Mouse (Mus musculus) midbrain, postnatal 0 days (tissue): Measurements from ENCODE around the gene Ankdd1a. TPM values are rescaled to one million over a fixed set of nuclear protein-coding genes. Genes with fewer than 3 reads are reported as not detected.

Experiments used
- ATAC-seq: fragments of 200-750 bp; cut with Nextera tagmentation; 2 replicates; pipeline ENCODE4 v1.8.0; 2017; ENCODE audit warnings: moderate number of reproducible peaks, mild to moderate bottlenecking, moderate TSS enrichment, moderate library complexity; ENCODE audit not compliant: low FRiP score
- DNase-seq: peaks from one replicate; pipeline ENCODE4 v3.0.0-alpha.2; 2015; ENCODE audit warnings: low spot score
- H3K27ac ChIP-seq: fragments of 300-500 bp; sonication (generic); 2 replicates; pipeline ENCODE4 v1.5.1; 2014; ENCODE audit warnings: low read depth, mild to moderate bottlenecking, low read length, mixed read lengths
- H3K27me3 ChIP-seq: fragments of 300-500 bp; sonication (generic); 2 replicates; pipeline ENCODE4 v1.6.1; 2014; ENCODE audit warnings: low read length, control low read depth, mixed read lengths; ENCODE audit not compliant: insufficient read depth
- H3K36me3 ChIP-seq: fragments of 300-500 bp; sonication (generic); 2 replicates; pipeline ENCODE4 v1.6.1; 2014; ENCODE audit warnings: low read length, control low read depth, mixed read lengths; ENCODE audit not compliant: insufficient read depth
- H3K4me1 ChIP-seq: fragments of 300-500 bp; sonication (generic); 2 replicates; pipeline ENCODE4 v1.6.1; 2014; ENCODE audit warnings: mild to moderate bottlenecking, control low read depth, antibody characterized with exemption, low read length, mixed read lengths; ENCODE audit not compliant: insufficient read depth
- H3K4me2 ChIP-seq: fragments of 300-500 bp; sonication (generic); 2 replicates; pipeline ENCODE4 v1.6.1; 2014; ENCODE audit warnings: low read depth, mild to moderate bottlenecking, low read length, mixed read lengths; ENCODE audit not compliant: poor library complexity, severe bottlenecking
- H3K4me3 ChIP-seq: fragments of 300-500 bp; sonication (generic); 2 replicates; pipeline ENCODE4 v1.5.1; 2014; ENCODE audit warnings: low read depth, mild to moderate bottlenecking, low read length, moderate library complexity
- H3K9ac ChIP-seq: fragments of 300-500 bp; sonication (generic); replicated peaks from 2 replicates; pipeline ENCODE4 v1.6.1; 2014; ENCODE audit warnings: mild to moderate bottlenecking, low read length, moderate library complexity, mixed read lengths; ENCODE audit not compliant: poor library complexity, severe bottlenecking
- H3K9me3 ChIP-seq: fragments of 300-500 bp; sonication (generic); 2 replicates; pipeline ENCODE4 v1.6.1; 2016; ENCODE audit warnings: low read length, control low read depth
- CTCF ChIP-seq: IDR thresholded peaks from 2 replicates; pipeline ENCODE4 v1.5.1; 2016; ENCODE audit warnings: antibody characterized with exemption, mild to moderate bottlenecking
- WGBS: fragments of 180-500 bp; shearing (Covaris S2); extraction: QIAGEN DNeasy Blood & Tissue Kit; methylation state at CpG from one replicate; pipeline ENCODE4 v1.1.7; 2014; 5-methylcytosine and 5-hydroxymethylcytosine counted together
- polyA plus RNA-seq: library from polyadenylated mRNA; unstranded; fragments of >200 nt; fragmentation: Nextera tagmentation; extraction: Ambion mirVana; gene quantifications from 2 replicates; pipeline ENCODE4 v1.2.1, GENCODE M21; 2015
- total RNA-seq: library from RNA; depleted of rRNA; stranded (reverse); fragments of >200 nt; gene quantifications from 2 replicates; pipeline ENCODE4 v1.2.3, GENCODE M21; 2014

Ankdd1a gene
- total and polyA plus RNA-seq, 2 experiments from 2014 or later = 1.4 to 5.4 TPM

DNA sequence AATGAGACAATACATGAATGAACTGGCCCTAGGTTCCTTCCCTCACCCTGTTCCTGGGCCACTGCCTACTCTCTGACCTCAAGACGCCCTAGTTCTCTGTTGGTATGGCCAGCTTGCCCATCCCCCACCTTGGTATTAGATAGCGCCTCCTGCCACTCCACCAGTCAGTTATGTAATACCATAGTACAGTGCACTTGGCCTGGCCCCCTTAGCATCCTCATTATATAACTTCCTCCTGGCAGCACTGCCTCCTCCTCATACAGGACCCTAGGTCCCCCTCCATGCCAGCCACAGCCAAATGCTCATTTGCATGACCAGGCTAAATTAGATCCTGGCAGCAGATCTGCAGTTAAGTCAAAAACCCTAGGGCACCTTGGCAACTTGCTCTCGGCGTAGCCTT lies 41.0 kb upstream of the Ankdd1a start:
- Histone ChIP-seq H3K9ac (no peak overlapping the region), H3K4me2 (no peak overlapping the region), H3K4me3 (no peak overlapping the region), H3K27ac (no peak overlapping the region), H3K27me3 (no peaks in the 10 kb centered on the region), H3K4me1 (no peaks in the 10 kb centered on the region), H3K36me3 (no peaks in the 10 kb centered on the region), H3K9me3 (no peaks in the 10 kb centered on the region)
- peak; percentile 76 for DNase-seq
- ATAC-seq = no peak
- TF ChIP-seq CTCF = no peak
- 83% methylated on average over 4 of the region's 4 CpGs for WGBS

DNA sequence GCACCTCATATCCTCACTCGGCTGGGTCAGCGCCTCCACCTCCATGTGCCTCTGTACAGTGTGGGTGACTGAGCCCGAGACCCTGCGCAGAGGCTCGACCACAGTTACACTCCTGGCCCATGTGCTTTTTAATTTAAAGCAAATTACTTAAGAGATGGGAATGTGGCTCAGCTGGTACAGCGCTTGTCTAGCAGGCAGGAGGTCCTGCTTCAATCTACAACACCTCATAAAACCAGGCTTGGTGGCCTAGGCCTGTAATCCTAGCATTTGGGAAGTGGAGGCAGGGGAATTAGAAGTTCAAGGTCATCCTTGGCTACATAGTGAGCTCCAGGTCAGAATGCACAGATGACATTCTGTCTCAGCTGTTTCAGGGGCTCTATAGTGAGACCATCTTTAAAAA lies 38.8 kb upstream of the Ankdd1a start:
- no peak for DNase-seq
- WGBS = 95% methylated on average over 6 of the region's 6 CpGs
- Histone ChIP-seq H3K9ac (no peak overlapping the region), H3K9me3 (no peaks in the 10 kb centered on the region), H3K4me2 (no peak overlapping the region), H3K4me3 (no peak overlapping the region), H3K27ac (no peak overlapping the region), H3K36me3 (no peaks in the 10 kb centered on the region), H3K27me3 (no peaks in the 10 kb centered on the region), H3K4me1 (no peaks in the 10 kb centered on the region)
- ATAC-seq = no peak
- no peak for TF ChIP-seq CTCF

DNA sequence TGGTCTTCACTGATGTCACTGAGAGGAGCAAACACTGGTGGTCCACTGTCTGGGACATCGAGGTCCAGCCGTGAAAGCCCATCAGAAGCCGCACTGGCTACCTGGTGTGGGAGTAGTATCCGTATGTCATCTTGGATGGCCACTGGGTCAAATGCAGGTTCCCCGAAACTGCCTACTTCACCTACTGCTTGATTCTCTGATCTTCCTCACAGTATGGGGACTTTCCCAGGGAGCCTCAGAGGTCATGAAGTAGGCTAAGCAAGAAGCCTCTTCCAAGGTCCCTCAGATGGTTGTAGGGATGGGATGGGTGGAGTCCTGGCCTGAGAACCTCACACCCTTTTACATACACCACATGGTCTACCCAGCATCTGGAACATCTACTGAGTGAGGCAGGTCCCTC lies 37.0 kb upstream of the Ankdd1a start:
- H3K9ac ChIP-seq = no peak overlapping the region
- no peak for TF ChIP-seq CTCF
- no peak for DNase-seq
- ATAC-seq = no peak
- WGBS = 89% methylated on average over 5 of the region's 5 CpGs
- no peak overlapping the region for H3K27ac ChIP-seq
- H3K36me3 ChIP-seq = no peaks in the 10 kb centered on the region
- no peaks in the 10 kb centered on the region for H3K4me1 ChIP-seq
- no peak overlapping the region for H3K4me3 ChIP-seq
- H3K4me2 ChIP-seq = no peak overlapping the region
- no peaks in the 10 kb centered on the region for H3K27me3 ChIP-seq
- no peaks in the 10 kb centered on the region for H3K9me3 ChIP-seq

DNA sequence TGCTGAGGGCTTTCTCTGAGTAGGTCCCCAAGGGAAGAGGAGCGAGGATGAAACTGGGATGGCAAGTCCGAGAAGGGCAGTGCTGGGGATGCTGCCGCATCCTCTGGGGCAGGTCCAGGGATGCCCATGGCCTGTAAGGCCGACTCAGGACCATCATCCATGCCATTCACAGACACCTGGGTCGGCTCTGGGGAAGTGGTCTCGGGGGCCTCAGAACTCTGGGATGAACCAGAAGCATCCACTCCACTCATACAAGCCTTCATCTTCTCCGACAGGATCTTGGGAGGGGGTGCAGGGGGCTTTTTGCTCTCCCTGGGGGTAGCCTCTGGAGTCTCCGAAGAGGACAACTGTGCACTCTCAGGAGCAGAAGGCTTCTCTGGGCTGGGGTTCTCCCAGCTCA lies 36.4 kb upstream of the Ankdd1a start:
- no peak for ATAC-seq

DNA sequence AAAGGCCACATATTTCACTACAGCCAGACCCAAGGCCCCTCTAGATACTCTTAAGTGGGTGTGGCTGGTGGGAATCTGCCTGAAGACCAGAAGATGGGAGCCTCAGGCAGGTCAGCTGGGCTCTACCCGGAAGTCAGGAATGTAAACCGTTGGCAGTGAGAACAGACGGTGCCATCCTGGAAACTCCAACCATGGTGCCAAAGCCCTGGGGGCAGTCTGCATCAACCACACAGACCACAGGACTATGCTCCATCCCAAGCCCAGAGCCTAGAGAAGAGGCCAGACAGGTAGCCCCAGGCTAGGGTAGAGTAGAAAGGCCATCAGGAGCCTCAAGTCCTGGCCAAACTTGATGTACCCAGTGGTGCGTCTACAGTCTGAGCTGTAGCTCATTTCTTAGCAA lies 35.6 kb upstream of the Ankdd1a start:
- no peaks in the 10 kb centered on the region for H3K4me1 ChIP-seq
- H3K27ac ChIP-seq = no peak overlapping the region
- H3K4me3 ChIP-seq = no peak overlapping the region
- DNase-seq (no peak), ATAC-seq (no peak)
- no peaks in the 10 kb centered on the region for H3K9me3 ChIP-seq
- TF ChIP-seq CTCF = no peak
- H3K36me3 ChIP-seq = no peaks in the 10 kb centered on the region
- H3K4me2 ChIP-seq = no peak overlapping the region
- 89% methylated on average over 4 of the region's 4 CpGs for WGBS
- H3K27me3 ChIP-seq = no peaks in the 10 kb centered on the region
- no peak overlapping the region for H3K9ac ChIP-seq

More for the DNA sequence above, 36.4 kb upstream of the Ankdd1a start:
- Histone ChIP-seq H3K4me1 (no peaks in the 10 kb centered on the region), H3K4me2 (no peak overlapping the region), H3K9me3 (no peaks in the 10 kb centered on the region), H3K27ac (no peak overlapping the region), H3K27me3 (no peaks in the 10 kb centered on the region), H3K36me3 (no peaks in the 10 kb centered on the region), H3K9ac (no peak overlapping the region), H3K4me3 (no peak overlapping the region)
- no peak for TF ChIP-seq CTCF
- WGBS = 93% methylated on average over 8 of the region's 8 CpGs
- DNase-seq = no peak

DNA sequence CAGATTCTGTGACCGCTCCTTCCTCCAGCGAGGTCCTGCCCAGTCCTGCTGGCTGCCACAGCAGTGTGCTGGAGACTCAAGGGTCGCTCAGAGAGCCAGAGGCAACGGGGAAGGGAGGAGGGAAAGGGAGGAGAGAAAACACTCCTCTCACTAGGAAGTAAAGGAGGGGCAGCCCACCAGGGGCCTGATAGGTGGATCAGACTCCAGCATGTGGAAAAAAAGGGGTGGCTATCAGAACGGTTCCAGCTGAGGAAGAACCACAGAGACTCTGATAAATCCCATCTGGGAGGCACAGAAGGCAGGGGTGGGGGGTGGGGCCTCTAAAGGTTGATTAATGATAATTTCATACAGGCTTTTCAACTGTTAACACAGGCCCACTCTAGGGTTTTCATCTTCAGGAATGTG lies 35.0 kb upstream of the Ankdd1a start:
- Histone ChIP-seq H3K4me3 (no peak overlapping the region), H3K36me3 (no peaks in the 10 kb centered on the region), H3K4me1 (no peaks in the 10 kb centered on the region), H3K27ac (no peak overlapping the region), H3K27me3 (no peaks in the 10 kb centered on the region), H3K9ac (no peak overlapping the region), H3K9me3 (no peaks in the 10 kb centered on the region), H3K4me2 (no peak overlapping the region)
- no peak for ATAC-seq
- TF ChIP-seq CTCF = no peak
- DNase-seq = no peak
- WGBS = 22% methylated on average over 5 of the region's 5 CpGs
